Mouse (Mus musculus): Measurements from ENCODE around the gene Grin2a. TPM values are rescaled to one million over a fixed set of nuclear protein-coding genes. Genes with fewer than 3 reads are reported as not detected.

Gene Grin2a
- 0.05 TPM in 1 of 2 replicates, not detected in the other for polyA plus RNA-seq (2012; rRNA removed)

- WGBS = 6% methylated on average over 69 of the region's 69 CpGs
- no peak within 1 kb of the TSS for H3K4me3 ChIP-seq (ENCODE audit: control insufficient read depth, insufficient read depth, low read length)
- H3K4me1 ChIP-seq (replicated peaks; ENCODE audit: control insufficient read depth, insufficient read depth, low read length) = no peaks in the 10 kb centered on the region
- DNase-seq = no peak
- H3K27ac ChIP-seq (ENCODE audit: control insufficient read depth, insufficient read depth, low read length) = no peak within 1 kb of the TSS
- TF ChIP-seq CTCF (IDR thresholded peaks at IDR 0.05; ENCODE audit: borderline replicate concordance, control insufficient read depth, extremely low read depth, insufficient read depth, low read length, poor library complexity) = no peak
- no peak for TF ChIP-seq POLR2A (IDR thresholded peaks at IDR 0.05; ENCODE audit: control insufficient read depth, extremely low read depth, insufficient read depth, low read length, poor library complexity)
- H3K36me3 ChIP-seq (ENCODE audit: control insufficient read depth, insufficient read depth, low read length) = no peaks in the 10 kb centered on the region
- no peaks in the 10 kb centered on the region; the same call in 1 of the 2 replicates for H3K27me3 ChIP-seq (ENCODE audit: control insufficient read depth, insufficient read depth, low read length)
Observed at GRCm38 (mm10) chr16:9994951-9995813, at the start of gene Grin2a. Gene Grin2a, minus strand, starts transcription at chr16:9995560.

GRCm38 (mm10) chr16:10035582-10036215, 40.3 kb upstream of the Grin2a start:
- Histone ChIP-seq H3K4me3 (ENCODE audit: control insufficient read depth, insufficient read depth, low read length) (no peak overlapping the region), H3K27ac (ENCODE audit: control insufficient read depth, insufficient read depth, low read length) (no peak overlapping the region), H3K36me3 (ENCODE audit: control insufficient read depth, insufficient read depth, low read length) (no peaks in the 10 kb centered on the region), H3K4me1 (replicated peaks; ENCODE audit: control insufficient read depth, insufficient read depth, low read length) (no peaks in the 10 kb centered on the region), H3K27me3 (ENCODE audit: control insufficient read depth, insufficient read depth, low read length) (no peaks in the 10 kb centered on the region)
- 61% methylated on average over 7 of the region's 7 CpGs for WGBS
- TF ChIP-seq POLR2A (IDR thresholded peaks at IDR 0.05; ENCODE audit: control insufficient read depth, extremely low read depth, insufficient read depth, low read length, poor library complexity) (no peak), CTCF (IDR thresholded peaks at IDR 0.05; ENCODE audit: borderline replicate concordance, control insufficient read depth, extremely low read depth, insufficient read depth, low read length, poor library complexity) (no peak)
- no peak for DNase-seq

GRCm38 (mm10) chr16:10033416-10033979, 38.1 kb upstream of the Grin2a start:
- Histone ChIP-seq H3K4me1 (replicated peaks; ENCODE audit: control insufficient read depth, insufficient read depth, low read length) (no peaks in the 10 kb centered on the region), H3K27ac (ENCODE audit: control insufficient read depth, insufficient read depth, low read length) (no peak overlapping the region), H3K36me3 (ENCODE audit: control insufficient read depth, insufficient read depth, low read length) (no peaks in the 10 kb centered on the region), H3K27me3 (ENCODE audit: control insufficient read depth, insufficient read depth, low read length) (no peaks in the 10 kb centered on the region), H3K4me3 (ENCODE audit: control insufficient read depth, insufficient read depth, low read length) (no peak overlapping the region)
- WGBS = 81% methylated on average over 4 of the region's 4 CpGs
- TF ChIP-seq CTCF (IDR thresholded peaks at IDR 0.05; ENCODE audit: borderline replicate concordance, control insufficient read depth, extremely low read depth, insufficient read depth, low read length, poor library complexity) = no peak
- TF ChIP-seq POLR2A (IDR thresholded peaks at IDR 0.05; ENCODE audit: control insufficient read depth, extremely low read depth, insufficient read depth, low read length, poor library complexity) = no peak
- no peak for DNase-seq

GRCm38 (mm10) chr16:10031891-10032290, 36.5 kb upstream of the Grin2a start:
- no peaks in the 10 kb centered on the region for H3K27me3 ChIP-seq (ENCODE audit: control insufficient read depth, insufficient read depth, low read length)
- no peak overlapping the region for H3K4me3 ChIP-seq (ENCODE audit: control insufficient read depth, insufficient read depth, low read length)
- DNase-seq = no peak
- no peak for TF ChIP-seq POLR2A (IDR thresholded peaks at IDR 0.05; ENCODE audit: control insufficient read depth, extremely low read depth, insufficient read depth, low read length, poor library complexity)
- no peak for TF ChIP-seq CTCF (IDR thresholded peaks at IDR 0.05; ENCODE audit: borderline replicate concordance, control insufficient read depth, extremely low read depth, insufficient read depth, low read length, poor library complexity)
- H3K4me1 ChIP-seq (replicated peaks; ENCODE audit: control insufficient read depth, insufficient read depth, low read length) = no peaks in the 10 kb centered on the region
- no peak overlapping the region for H3K27ac ChIP-seq (ENCODE audit: control insufficient read depth, insufficient read depth, low read length)
- H3K36me3 ChIP-seq (ENCODE audit: control insufficient read depth, insufficient read depth, low read length) = no peaks in the 10 kb centered on the region

- Histone ChIP-seq H3K4me1 (replicated peaks; ENCODE audit: control insufficient read depth, insufficient read depth, low read length) (no peaks in the 10 kb centered on the region), H3K27ac (ENCODE audit: control insufficient read depth, insufficient read depth, low read length) (no peak overlapping the region), H3K27me3 (ENCODE audit: control insufficient read depth, insufficient read depth, low read length) (no peaks in the 10 kb centered on the region), H3K36me3 (ENCODE audit: control insufficient read depth, insufficient read depth, low read length) (no peaks in the 10 kb centered on the region), H3K4me3 (ENCODE audit: control insufficient read depth, insufficient read depth, low read length) (no peak overlapping the region)
- WGBS = 54% methylated on average over 6 of the region's 6 CpGs
- TF ChIP-seq POLR2A (IDR thresholded peaks at IDR 0.05; ENCODE audit: control insufficient read depth, extremely low read depth, insufficient read depth, low read length, poor library complexity) (no peak), CTCF (IDR thresholded peaks at IDR 0.05; ENCODE audit: borderline replicate concordance, control insufficient read depth, extremely low read depth, insufficient read depth, low read length, poor library complexity) (no peak)
- no peak for DNase-seq
Observed at GRCm38 (mm10) chr16:10026741-10027140, 31.4 kb upstream of the Grin2a start.

GRCm38 (mm10) chr16:10009743-10010142, 14.4 kb upstream of the Grin2a start:
- TF ChIP-seq CTCF (IDR thresholded peaks at IDR 0.05; ENCODE audit: borderline replicate concordance, control insufficient read depth, extremely low read depth, insufficient read depth, low read length, poor library complexity) (no peak), POLR2A (IDR thresholded peaks at IDR 0.05; ENCODE audit: control insufficient read depth, extremely low read depth, insufficient read depth, low read length, poor library complexity) (no peak)
- H3K4me3 ChIP-seq (ENCODE audit: control insufficient read depth, insufficient read depth, low read length) = no peak overlapping the region
- no peak for DNase-seq
- H3K36me3 ChIP-seq (ENCODE audit: control insufficient read depth, insufficient read depth, low read length) = no peaks in the 10 kb centered on the region
- no peak overlapping the region for H3K27ac ChIP-seq (ENCODE audit: control insufficient read depth, insufficient read depth, low read length)
- no peaks in the 10 kb centered on the region for H3K27me3 ChIP-seq (ENCODE audit: control insufficient read depth, insufficient read depth, low read length)
- 71% methylated on average over 1 of the region's 1 CpGs for WGBS
- no peaks in the 10 kb centered on the region for H3K4me1 ChIP-seq (replicated peaks; ENCODE audit: control insufficient read depth, insufficient read depth, low read length)
